Mouse (Mus musculus): Measurements from ENCODE around the gene Zfp618.

DNA sequence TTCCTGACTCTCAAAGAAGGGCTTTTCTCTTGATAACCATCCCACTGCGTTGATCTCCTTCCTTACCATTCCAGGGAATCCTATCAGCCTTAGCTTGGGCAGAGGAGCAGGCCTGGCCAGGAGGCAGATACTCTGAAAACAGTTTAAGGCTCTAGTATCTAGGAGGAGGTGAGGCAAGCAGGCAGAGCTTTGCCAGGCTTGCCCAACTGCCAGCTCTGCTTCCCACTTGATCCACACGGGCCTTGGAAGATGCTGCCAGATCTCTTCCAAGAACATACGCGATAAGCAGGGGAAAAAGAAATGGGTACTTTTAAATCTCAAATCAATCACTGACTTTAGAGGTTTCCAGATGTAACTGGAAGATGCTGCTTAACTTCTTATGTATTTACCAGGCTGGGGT, 1.6 kb upstream of the Zfp618 start:
- TF ChIP-seq POLR2A (IDR thresholded peaks at IDR 0.05; ENCODE audit: insufficient read depth, low read depth, low read length) (no peak), CTCF (IDR thresholded peaks at IDR 0.05; ENCODE audit: insufficient read depth, low read depth, low read length) (no peak)
